Mouse (Mus musculus) hindbrain, postnatal 0 days (tissue): ENCODE measurements around the gene Dpf1. TPM values are rescaled to one million over a fixed set of nuclear protein-coding genes. Genes with fewer than 3 reads are reported as not detected.

Experiments used
- ATAC-seq: fragments of 200-750 bp; cut with Nextera tagmentation; 2 replicates; pipeline ENCODE4 v1.8.0; 2017; ENCODE audit warnings: mild to moderate bottlenecking, moderate TSS enrichment, moderate library complexity
- DNase-seq: peaks from one replicate; pipeline ENCODE4 v3.0.0-alpha.2; 2015; ENCODE audit warnings: low spot score
- H3K27ac ChIP-seq: fragments of 300-500 bp; sonication (generic); 2 replicates; pipeline ENCODE4 v1.5.1; 2014; ENCODE audit warnings: mild to moderate bottlenecking
- H3K27me3 ChIP-seq: fragments of 300-500 bp; sonication (generic); 2 replicates; pipeline ENCODE4 v1.6.1; 2014; ENCODE audit warnings: low read length, mixed read lengths; ENCODE audit not compliant: insufficient read depth
- H3K36me3 ChIP-seq: fragments of 300-500 bp; sonication (generic); 2 replicates; pipeline ENCODE4 v1.6.1; 2014; ENCODE audit warnings: low read length, mixed read lengths; ENCODE audit not compliant: insufficient read depth
- H3K4me1 ChIP-seq: fragments of 300-500 bp; sonication (generic); 2 replicates; pipeline ENCODE4 v1.6.1; 2014; ENCODE audit warnings: antibody characterized with exemption, low read length, mixed read lengths; ENCODE audit not compliant: insufficient read depth
- H3K4me2 ChIP-seq: fragments of 300-500 bp; sonication (generic); 2 replicates; pipeline ENCODE4 v1.6.1; 2014; ENCODE audit warnings: low read depth, mild to moderate bottlenecking, low read length, moderate library complexity, mixed read lengths
- H3K4me3 ChIP-seq: fragments of 300-500 bp; sonication (generic); 2 replicates; pipeline ENCODE4 v1.5.1; 2014; ENCODE audit warnings: low read length
- H3K9ac ChIP-seq: fragments of 300-500 bp; sonication (generic); replicated peaks from 2 replicates; pipeline ENCODE4 v1.6.1; 2014; ENCODE audit warnings: mild to moderate bottlenecking, low read length, moderate library complexity, mixed read lengths
- H3K9me3 ChIP-seq: fragments of 300-500 bp; sonication (generic); 2 replicates; pipeline ENCODE4 v1.6.1; 2016; ENCODE audit warnings: low read length, mixed read lengths
- CTCF ChIP-seq: IDR thresholded peaks from 2 replicates; pipeline ENCODE4 v1.5.1; 2016; ENCODE audit warnings: antibody characterized with exemption, control low read depth, low read depth
- WGBS: fragments of 180-500 bp; shearing (Covaris S2); extraction: QIAGEN DNeasy Blood & Tissue Kit; methylation state at CpG from one replicate; pipeline ENCODE4 v1.1.7; 2014; 5-methylcytosine and 5-hydroxymethylcytosine counted together
- polyA plus RNA-seq: library from polyadenylated mRNA; unstranded; fragments of >200 nt; fragmentation: Nextera tagmentation; extraction: Ambion mirVana; gene quantifications from 2 replicates; pipeline ENCODE4 v1.2.1, GENCODE M21; 2015
- total RNA-seq: library from RNA; depleted of rRNA; stranded (reverse); fragments of >200 nt; gene quantifications from 2 replicates; pipeline ENCODE4 v1.2.3, GENCODE M21; 2014; rRNA removed

Dpf1 gene
- total RNA-seq (131 and 158 TPM in 2 replicates), polyA plus RNA-seq (105 and 111 TPM in 2 replicates)

DNA sequence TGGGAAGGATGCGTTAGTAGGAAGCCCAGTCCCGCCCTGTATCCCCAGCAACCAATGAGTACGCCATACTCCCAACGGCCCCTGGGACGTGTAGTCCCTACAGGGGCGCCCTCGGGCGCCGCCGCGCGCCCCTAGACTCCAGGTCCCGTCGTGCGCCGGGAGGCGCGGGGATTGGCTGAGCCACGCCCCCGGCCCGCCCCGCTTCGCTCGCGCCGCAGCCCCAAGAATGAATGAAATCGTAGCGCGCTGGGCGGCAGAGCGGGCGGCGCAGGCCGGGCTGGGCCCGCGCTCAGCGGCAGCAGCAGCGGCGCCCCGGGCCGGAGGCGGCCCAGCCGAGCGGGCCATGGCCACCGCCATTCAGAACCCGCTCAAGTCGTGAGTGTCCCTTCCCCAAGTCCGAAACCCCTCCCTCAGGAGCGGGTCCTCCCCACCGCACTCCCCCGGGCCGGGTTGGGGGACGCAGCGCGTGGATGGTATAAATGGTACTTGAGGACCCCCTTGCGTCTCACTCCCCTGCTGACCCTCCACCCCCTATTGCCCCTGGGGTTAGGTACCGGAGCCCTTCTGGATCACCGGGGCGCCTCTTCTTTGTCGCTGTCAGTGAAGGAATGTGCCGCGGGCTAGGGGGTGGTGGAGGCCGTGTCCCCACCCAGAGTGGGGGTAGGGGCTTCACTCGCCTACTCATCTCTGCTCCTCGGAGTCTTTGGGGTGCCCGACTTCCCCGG, at the start of gene Dpf1:
Gene Dpf1 (plus strand): TSS at position 214 of the 725 bp plus-strand sequence.
- H3K36me3 ChIP-seq = no peaks in the 10 kb centered on the region
- H3K4me3 ChIP-seq = peak within 1 kb of the TSS; percentile 51
- peak; percentile 96 for DNase-seq
- ATAC-seq = peak; percentile 85
- peak; percentile 8; the same call in 1 of the 2 replicates for TF ChIP-seq CTCF
- H3K9me3 ChIP-seq = no peaks in the 10 kb centered on the region
- H3K4me1 ChIP-seq = peaks cover 5% of the 10 kb centered on the region; the same call in 1 of the 2 replicates
- no peaks in the 10 kb centered on the region for H3K27me3 ChIP-seq
- peak within 1 kb of the TSS; percentile 78 for H3K27ac ChIP-seq
- peak within 1 kb of the TSS; percentile 69 for H3K4me2 ChIP-seq
- WGBS = under 1% methylated on average over 55 of the region's 67 CpGs
- H3K9ac ChIP-seq = peak within 1 kb of the TSS; percentile 58

DNA sequence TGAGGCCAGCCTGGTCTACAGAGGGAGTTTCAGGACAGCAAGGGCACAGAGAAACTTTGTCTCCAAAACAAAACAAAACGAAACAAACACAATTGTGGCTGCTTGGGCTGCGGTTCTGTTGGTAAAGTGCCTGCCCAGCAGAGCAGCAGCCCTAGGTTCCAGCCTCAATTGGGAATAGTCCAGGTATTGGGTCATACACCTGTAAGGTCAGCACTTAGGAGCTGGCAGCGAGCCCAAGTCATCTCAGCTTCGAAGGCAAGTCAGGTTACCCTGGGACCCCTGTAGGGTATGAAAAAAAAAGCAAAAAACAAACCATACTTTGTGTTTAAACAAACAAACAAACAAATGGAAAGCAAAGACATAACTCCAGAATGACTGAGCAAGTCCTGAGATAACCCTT, 47.9 kb upstream of the Dpf1 start:
- Histone ChIP-seq H3K4me2 (no peak overlapping the region), H3K4me1 (no peaks in the 10 kb centered on the region), H3K4me3 (no peak overlapping the region), H3K9me3 (no peaks in the 10 kb centered on the region), H3K9ac (no peak overlapping the region), H3K27ac (no peak overlapping the region), H3K36me3 (no peaks in the 10 kb centered on the region), H3K27me3 (no peaks in the 10 kb centered on the region)
- no peak for ATAC-seq
- no peak for TF ChIP-seq CTCF
- 80% methylated on average over 4 of the region's 4 CpGs for WGBS
- no peak for DNase-seq

DNA sequence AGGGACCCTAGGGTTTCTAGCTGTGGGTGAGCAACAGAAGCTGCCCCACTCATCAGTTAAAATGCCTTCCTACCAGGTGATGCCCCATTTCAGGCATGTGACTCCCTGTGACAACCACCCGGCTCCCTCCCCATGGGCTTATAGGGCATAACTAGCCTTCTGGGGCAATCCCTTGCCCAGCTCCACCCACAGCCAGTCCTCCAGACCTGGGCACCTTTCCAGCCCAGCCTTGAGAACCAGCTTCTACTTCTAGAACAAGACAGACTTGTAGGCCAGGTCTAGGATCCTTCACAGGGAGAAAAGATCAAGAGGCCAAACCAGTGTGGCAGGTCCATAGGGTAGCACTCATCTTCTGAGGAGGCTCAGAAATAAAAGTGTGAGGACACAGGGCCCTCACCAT, 46.4 kb upstream of the Dpf1 start:
- no peak for TF ChIP-seq CTCF
- no peaks in the 10 kb centered on the region for H3K36me3 ChIP-seq

DNA sequence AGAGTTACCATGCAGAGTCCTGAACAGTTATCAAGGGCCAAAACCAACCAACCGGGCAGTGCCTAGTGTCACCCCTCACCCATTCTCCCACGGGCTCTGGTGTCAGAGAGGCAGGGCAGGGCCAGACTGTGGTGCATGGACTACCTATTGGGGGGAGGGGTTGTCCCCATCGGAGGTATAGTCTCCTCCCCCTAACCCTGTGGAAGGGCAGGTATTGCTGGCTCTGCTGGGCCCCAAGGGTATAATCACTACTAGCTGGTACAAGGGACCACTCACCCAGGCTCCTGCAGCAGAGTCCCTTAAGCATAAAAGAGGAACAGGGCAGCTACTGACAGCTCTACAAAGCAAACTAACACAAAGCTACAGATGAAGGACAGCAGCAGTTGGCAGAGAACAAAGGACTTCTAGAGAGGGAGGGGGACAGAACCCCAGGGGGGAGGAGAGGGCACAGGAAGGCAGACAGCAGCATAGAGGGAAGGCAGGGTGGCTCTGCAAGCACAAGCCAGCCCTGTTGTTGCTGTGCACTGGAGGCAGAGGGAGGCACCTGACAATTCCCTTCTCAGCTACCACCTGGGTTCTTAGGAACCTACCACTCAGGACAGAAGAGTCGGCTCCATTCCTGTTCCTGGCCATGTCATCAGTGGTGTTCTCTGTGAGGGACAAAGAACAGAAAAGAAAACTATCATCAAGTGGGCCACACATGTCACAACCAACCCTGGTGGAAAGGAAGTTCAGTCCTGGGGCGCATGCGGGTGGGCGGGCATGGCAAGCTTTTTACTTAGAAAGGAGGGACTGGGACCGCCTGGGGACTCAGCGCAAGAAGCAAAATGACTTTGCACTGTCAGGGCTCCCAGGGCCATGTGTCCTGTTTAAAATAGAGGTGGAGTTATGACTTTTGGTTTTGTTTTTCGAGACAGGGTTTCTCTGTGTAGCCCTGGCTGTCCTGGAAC, 43.7 kb upstream of the Dpf1 start:
- 58% methylated on average over 10 of the region's 10 CpGs for WGBS
- no peak for TF ChIP-seq CTCF
- no peak overlapping the region for H3K4me3 ChIP-seq
- H3K27me3 ChIP-seq = no peaks in the 10 kb centered on the region
- ATAC-seq = no peak
- no peak overlapping the region for H3K27ac ChIP-seq
- DNase-seq = no peak
- H3K9ac ChIP-seq = no peak overlapping the region
- no peaks in the 10 kb centered on the region for H3K4me1 ChIP-seq
- no peaks in the 10 kb centered on the region for H3K9me3 ChIP-seq
- H3K4me2 ChIP-seq = no peak overlapping the region
- H3K36me3 ChIP-seq = no peaks in the 10 kb centered on the region

More for the DNA sequence above, 46.4 kb upstream of the Dpf1 start:
- ATAC-seq = no peak
- no peaks in the 10 kb centered on the region for H3K4me1 ChIP-seq
- H3K27ac ChIP-seq = no peak overlapping the region
- H3K4me3 ChIP-seq = no peak overlapping the region
- no peak overlapping the region for H3K4me2 ChIP-seq
- no peak overlapping the region for H3K9ac ChIP-seq
- 90% methylated on average over 1 of the region's 1 CpGs for WGBS
- no peaks in the 10 kb centered on the region for H3K27me3 ChIP-seq
- DNase-seq = no peak
- H3K9me3 ChIP-seq = no peaks in the 10 kb centered on the region

DNA sequence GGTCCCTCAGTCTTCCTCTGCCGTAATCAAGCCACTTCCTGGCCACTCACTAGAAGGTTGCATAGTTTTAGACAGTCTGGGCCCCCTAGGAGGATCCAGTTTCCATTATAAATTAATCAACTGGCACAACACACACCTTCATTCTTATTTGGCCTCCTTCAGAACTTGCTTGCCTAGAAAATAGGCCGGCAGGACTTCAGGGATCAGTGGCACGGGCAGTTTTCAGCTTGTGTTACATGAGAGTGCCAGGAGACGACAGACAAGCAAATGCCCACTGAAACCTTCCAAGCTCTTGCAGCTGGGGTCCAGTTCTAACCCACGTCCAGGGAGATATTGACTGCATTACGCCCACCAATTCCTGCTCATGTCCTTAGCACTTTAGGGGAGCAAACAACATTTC, 41.6 kb upstream of the Dpf1 start:
- TF ChIP-seq CTCF = no peak
- 76% methylated on average over 6 of the region's 6 CpGs for WGBS

DNA sequence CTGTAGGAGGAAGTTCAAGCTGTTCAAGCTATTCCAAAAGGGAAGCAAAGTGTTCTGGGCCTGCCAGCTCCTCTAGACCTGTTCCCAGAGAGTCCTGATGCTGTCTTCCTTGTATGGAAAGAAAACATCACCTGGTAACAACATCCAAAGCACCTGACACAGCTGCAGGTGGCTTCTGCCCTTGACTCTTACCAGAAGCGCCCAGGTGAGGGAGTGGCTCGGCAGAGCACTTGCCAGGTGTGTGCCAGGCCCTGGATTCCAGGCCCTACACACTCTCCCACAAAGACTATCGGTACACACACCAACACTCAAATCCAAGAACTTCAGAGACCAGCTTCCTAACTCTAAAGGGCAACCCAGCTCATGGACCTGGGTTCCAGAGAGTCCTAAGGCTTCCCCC, 39.9 kb upstream of the Dpf1 start:
- Histone ChIP-seq H3K36me3 (no peaks in the 10 kb centered on the region), H3K4me1 (no peaks in the 10 kb centered on the region), H3K4me2 (no peak overlapping the region), H3K4me3 (no peak overlapping the region), H3K27ac (no peak overlapping the region), H3K9ac (no peak overlapping the region), H3K27me3 (no peaks in the 10 kb centered on the region), H3K9me3 (no peaks in the 10 kb centered on the region)
- TF ChIP-seq CTCF = no peak
- no peak for ATAC-seq
- DNase-seq = no peak
- 91% methylated on average over 3 of the region's 3 CpGs for WGBS

More for the DNA sequence above, 41.6 kb upstream of the Dpf1 start:
- H3K27ac ChIP-seq = no peak overlapping the region
- DNase-seq (no peak), ATAC-seq (no peak)
- H3K4me3 ChIP-seq = no peak overlapping the region
- H3K4me2 ChIP-seq = no peak overlapping the region
- H3K9ac ChIP-seq = no peak overlapping the region
- H3K27me3 ChIP-seq = no peaks in the 10 kb centered on the region
- no peaks in the 10 kb centered on the region for H3K36me3 ChIP-seq
- H3K9me3 ChIP-seq = no peaks in the 10 kb centered on the region
- H3K4me1 ChIP-seq = no peaks in the 10 kb centered on the region
